Comparison of ENCODE assay signal across 8 mouse cellular contexts in the genomic region with DNA sequence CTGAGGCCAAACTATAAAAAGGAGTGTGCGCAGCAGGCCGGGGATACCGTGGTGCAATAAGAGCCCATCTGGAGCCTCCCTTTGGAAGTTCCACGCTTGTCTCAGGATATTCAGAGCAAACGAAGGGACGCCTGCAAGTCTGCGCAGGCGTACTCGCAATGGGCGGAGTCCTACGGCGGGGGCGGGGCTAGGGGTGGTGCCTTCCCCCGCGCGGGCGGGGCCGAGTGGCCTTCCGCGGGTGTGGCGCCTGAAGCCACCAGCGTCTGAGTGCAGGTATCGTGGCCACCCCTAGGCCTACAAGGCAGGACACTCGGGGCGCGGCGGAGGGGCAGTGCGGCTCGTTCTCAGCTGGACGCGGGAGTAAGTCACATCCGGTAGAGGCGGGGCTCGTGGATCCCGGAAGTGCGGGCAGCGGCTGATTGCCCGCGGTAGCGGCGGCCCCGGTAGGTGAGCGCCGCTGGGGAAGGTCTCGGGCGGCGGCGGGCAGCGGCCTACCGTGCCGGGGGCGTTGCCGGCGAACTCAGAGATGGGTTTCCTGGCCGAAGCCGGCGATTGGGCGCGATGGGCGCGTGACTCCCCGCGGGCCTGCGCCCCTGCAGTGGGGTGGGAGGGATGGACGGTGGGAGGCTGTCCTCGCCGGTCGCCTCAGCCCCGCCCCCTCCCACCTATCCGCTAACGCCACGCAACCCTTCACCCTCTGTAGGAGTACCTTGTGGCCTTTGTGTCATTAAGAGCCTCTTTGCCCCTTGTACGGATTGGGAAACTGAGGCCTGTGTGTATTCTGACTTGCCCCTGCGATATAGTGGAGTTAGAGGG. TPM values are rescaled to one million over a fixed set of nuclear protein-coding genes. Genes with fewer than 3 reads are reported as not detected.
DNase-seq lines count a peak whose midpoint lies in the region; ATAC-seq and TF ChIP-seq lines count a peak whose summit lies in the region.

A gene (plus strand): TSS at position 199 of the 816 bp plus-strand sequence.

- peak; percentile 85 to 86 for TF ChIP-seq POLR2A in MEL (IDR thresholded peaks at IDR 0.05; ENCODE audit: control insufficient read depth in 1 of 2, insufficient read depth in 1 of 2, low read depth in 1 of 2, low read length in 2 of 2, poor library complexity in 1 of 2)
- TF ChIP-seq POLR2A in cerebellum, adult 2 months (IDR thresholded peaks at IDR 0.05; ENCODE audit: borderline replicate concordance, insufficient read depth, low read length) = peak; percentile 72; the same call in 1 of the 2 replicates

- H3K79me2 ChIP-seq in MEL (ENCODE audit: control insufficient read depth, insufficient read depth, low read length, poor library complexity) = peaks cover 20% of the 10 kb centered on the region

- peak within 1 kb of the TSS; percentile 86 for H3K27ac ChIP-seq in MEL (ENCODE audit: control insufficient read depth, low read depth, low read length)
- H3K27ac ChIP-seq in cerebellum, adult 2 months (ENCODE audit: insufficient read depth, low read length) = peak within 1 kb of the TSS; percentile 67
- H3K27ac ChIP-seq in lung, embryonic 16.5 days (ENCODE audit: low read length) = peak within 1 kb of the TSS; percentile 97

- no peak for TF ChIP-seq RAD21 in MEL (IDR thresholded peaks at IDR 0.05; ENCODE audit: low read depth, low read length)

- peak; percentile 68 to 87 for ATAC-seq in hematopoietic stem cell, adult 5-6 weeks (replicated peaks in 1 of 2; ENCODE audit: insufficient read depth in 1 of 2, low FRiP score in 2 of 2, low TSS enrichment in 1 of 2, low read depth in 1 of 2, poor library complexity in 2 of 2, severe bottlenecking in 2 of 2)
- ATAC-seq in lung, embryonic 16.5 days (ENCODE audit: low read depth) = peak; percentile 93

- peak within 1 kb of the TSS; percentile 69 for H3K4me2 ChIP-seq in lung, embryonic 16.5 days (ENCODE audit: low read depth, low read length)

- no peak for TF ChIP-seq EP300 in MEL (IDR thresholded peaks at IDR 0.05; ENCODE audit: low read depth in 1 of 2, low read length in 2 of 2)

- H3K4me3 ChIP-seq in MEL (ENCODE audit: control insufficient read depth in 1 of 2, insufficient read depth in 1 of 2, low read depth in 2 of 2, low read length in 2 of 2) = peak within 1 kb of the TSS; percentile 82 to 98
- H3K4me3 ChIP-seq in cerebellum, adult 2 months (replicated peaks; ENCODE audit: insufficient read depth, low read depth, low read length) = peak within 1 kb of the TSS; percentile 74
- peak within 1 kb of the TSS; percentile 81 for H3K4me3 ChIP-seq in lung, embryonic 16.5 days (ENCODE audit: low read length)

- peak within 1 kb of the TSS; percentile 95 for H3K9ac ChIP-seq in MEL (ENCODE audit: control insufficient read depth, low read depth, low read length, poor library complexity, severe bottlenecking)
- H3K9ac ChIP-seq in lung, embryonic 16.5 days (ENCODE audit: low read length) = peak within 1 kb of the TSS; percentile 88

- no peak for TF ChIP-seq CTCF in MEL (IDR thresholded peaks at IDR 0.05 in 2 of 3, conservative IDR thresholded peaks at IDR 0.05 in 1 of 3; ENCODE audit: control insufficient read depth in 1 of 3, insufficient read depth in 1 of 3, low read depth in 2 of 3, low read length in 3 of 3, poor library complexity in 1 of 3, severe bottlenecking in 1 of 3)
- no peak; the same call in 1 of the 2 replicates for TF ChIP-seq CTCF in cerebellum, adult 2 months (IDR thresholded peaks at IDR 0.05; ENCODE audit: borderline replicate concordance, insufficient read depth, low read depth, low read length)

- H3K27me3 ChIP-seq in MEL (ENCODE audit: control insufficient read depth in 1 of 2, insufficient read depth in 2 of 2, low read length in 2 of 2) = peaks cover 4 to 8% of the 10 kb centered on the region in 2 experiments; a peak in 3 of 4 replicates
- no peaks in the 10 kb centered on the region for H3K27me3 ChIP-seq in cerebellum, adult 2 months (ENCODE audit: control insufficient read depth, insufficient read depth, low read length)
- no peaks in the 10 kb centered on the region for H3K27me3 ChIP-seq in lung, embryonic 16.5 days (ENCODE audit: control insufficient read depth, insufficient read depth, low read depth, low read length)

- under 1% methylated on average over 74 of the region's 74 CpGs for WGBS in cerebellum, adult 2 months
- under 1% methylated on average over 69 of the region's 74 CpGs for WGBS in lung, embryonic 16.5 days

- peak; percentile 90 for DNase-seq in MEL (ENCODE audit: low read depth, low spot score)
- peak; percentile 96 to 98 for DNase-seq in cerebellum, adult 2 months
- DNase-seq in forelimb bud, embryonic 11.5 days (ENCODE audit: low read depth, low spot score) = peak; percentile 92
- peak; percentile 84 for DNase-seq in layer of hippocampus, adult 9-10 months (ENCODE audit: low spot score)
- peak; percentile 95 for DNase-seq in ovary, postnatal 10 days (ENCODE audit: low spot score)
- DNase-seq in thymus, postnatal 10 days (ENCODE audit: low spot score in 2 of 2) = peak; percentile 84 to 94

- no peaks in the 10 kb centered on the region for H3K9me3 ChIP-seq in MEL (replicated peaks; ENCODE audit: insufficient read depth, low read length)
- H3K9me3 ChIP-seq in lung, embryonic 16.5 days (ENCODE audit: control insufficient read depth, low read length) = no peaks in the 10 kb centered on the region

- H3K36me3 ChIP-seq in MEL (ENCODE audit: control insufficient read depth in 1 of 2, insufficient read depth in 2 of 2, low read length in 2 of 2) = peaks cover 0 to 20% of the 10 kb centered on the region in 2 experiments; a peak in 2 of 4 replicates
- H3K36me3 ChIP-seq in lung, embryonic 16.5 days (ENCODE audit: control insufficient read depth, insufficient read depth, low read length) = no peaks in the 10 kb centered on the region

- H3K4me1 ChIP-seq in MEL (ENCODE audit: control insufficient read depth in 1 of 2, insufficient read depth in 2 of 2, low read length in 2 of 2) = peaks cover 5 to 26% of the 10 kb centered on the region in 2 experiments
- H3K4me1 ChIP-seq in cerebellum, adult 2 months (ENCODE audit: control insufficient read depth, insufficient read depth, low read length) = peaks cover 8% of the 10 kb centered on the region; the same call in 1 of the 2 replicates
- peaks cover 19% of the 10 kb centered on the region for H3K4me1 ChIP-seq in lung, embryonic 16.5 days (replicated peaks; ENCODE audit: control insufficient read depth, insufficient read depth, low read length)

TF ChIP-seq in MEL, 35 proteins besides CTCF, POLR2A, EP300 and RAD21:
- TF ChIP-seq SIN3A (IDR thresholded peaks at IDR 0.05; ENCODE audit: low read length) (peak; percentile 60), NELFE (IDR thresholded peaks at IDR 0.05; ENCODE audit: low read depth, low read length) (peak; percentile 88), NRF1 (IDR thresholded peaks at IDR 0.05; ENCODE audit: insufficient read depth, low read depth, low read length, poor library complexity, severe bottlenecking) (peak; percentile 74), MAFK (IDR thresholded peaks at IDR 0.05; ENCODE audit: borderline replicate concordance, low read depth, low read length) (no peak), USF1 (IDR thresholded peaks at IDR 0.05; ENCODE audit: low read depth, low read length) (peak; percentile 93), HCFC1 (IDR thresholded peaks at IDR 0.05; ENCODE audit: low read depth, low read length) (peak; percentile 72; the same call in 1 of the 2 replicates), MYC (IDR thresholded peaks at IDR 0.05; ENCODE audit: low read depth, low read length) (0 out of 2 replicates have a peak, but pooled peaks have one; percentile 0), MAZ (IDR thresholded peaks at IDR 0.05; ENCODE audit: low read depth, low read length) (no peak), USF2 (IDR thresholded peaks at IDR 0.05; ENCODE audit: borderline replicate concordance in 1 of 2, insufficient read depth in 1 of 2, low read depth in 1 of 2, low read length in 2 of 2) (0 out of 4 replicates have a peak, but pooled peaks of 1 of the 2 experiments have one; percentile 52), ELF1 (IDR thresholded peaks at IDR 0.05; ENCODE audit: low read depth, low read length) (peak; percentile 92), POLR2AphosphoS5 (IDR thresholded peaks at IDR 0.05; ENCODE audit: borderline replicate concordance, low read depth, low read length) (no peak), POLR2AphosphoS2 (IDR thresholded peaks at IDR 0.05; ENCODE audit: low read length) (0 out of 2 replicates have a peak, but pooled peaks have one; percentile 41)
TF ChIP-seq in MEL: peak in this region for 9.

RNA-seq across cellular contexts. Expression of the gene that starts here (rescaled TPM):
- 6.5 and 8.1 TPM in 2 replicates for total RNA-seq in MEL (2012; rRNA removed)
- polyA plus RNA-seq in MEL (2012; ENCODE audit: insufficient read depth in 1 of 2, insufficient read length in 2 of 2, low read depth in 1 of 2, low replicate concordance in 2 of 2, missing spikeins in 1 of 2) = 10 to 100 TPM in 1 of 2 experiments, not detected in 1; 11.9 TPM
- polyA plus RNA-seq in cerebellum, adult 2 months (2012; rRNA removed) = 30.6 and 31.4 TPM in 2 replicates
- total RNA-seq in hematopoietic stem cell, adult 5-6 weeks (2017) = 11.7 and 13.9 TPM in 2 replicates
- 29.9 and 36.2 TPM in 2 replicates for polyA plus RNA-seq in lung, embryonic 16.5 days (2015; fragmentation: Nextera tagmentation; extraction: Ambion mirVana)

Comparison
In these comparisons a context has a peak if more than half of its experiments do, and no peak if none do; other contexts are left out.
1. Peak in every context shown above with its lines: DNase-seq, ATAC-seq, H3K4me3 ChIP-seq and H3K27ac ChIP-seq.